Mouse (Mus musculus) heart, postnatal 10 days (tissue): ENCODE results near the gene Mink1. TPM values are rescaled to one million over a fixed set of nuclear protein-coding genes. Genes with fewer than 3 reads are reported as not detected.
"Not testable (repeated sequence)": the region's sequence is repeated elsewhere in the genome, so short reads cannot be mapped to it uniquely, and the experiment has no call there.

ENCODE experiments used
- DNase-seq, 2 experiments: peaks; one replicate each; pipeline ENCODE4 v3.0.0; 2021
- intact Hi-C: fragments of 180-260 bp; cut with DNase I; formaldehyde crosslinking; loops from one replicate; pipeline ENCODE4 v1.15.1; 2025
- total RNA-seq, 2 experiments: library from RNA; stranded (reverse); gene quantifications; 2 replicates each; pipeline ENCODE4 v1.2.3; 2021

Gene Mink1
- total RNA-seq: 10 to 100 TPM; 40.4 to 43.3 TPM

DNA sequence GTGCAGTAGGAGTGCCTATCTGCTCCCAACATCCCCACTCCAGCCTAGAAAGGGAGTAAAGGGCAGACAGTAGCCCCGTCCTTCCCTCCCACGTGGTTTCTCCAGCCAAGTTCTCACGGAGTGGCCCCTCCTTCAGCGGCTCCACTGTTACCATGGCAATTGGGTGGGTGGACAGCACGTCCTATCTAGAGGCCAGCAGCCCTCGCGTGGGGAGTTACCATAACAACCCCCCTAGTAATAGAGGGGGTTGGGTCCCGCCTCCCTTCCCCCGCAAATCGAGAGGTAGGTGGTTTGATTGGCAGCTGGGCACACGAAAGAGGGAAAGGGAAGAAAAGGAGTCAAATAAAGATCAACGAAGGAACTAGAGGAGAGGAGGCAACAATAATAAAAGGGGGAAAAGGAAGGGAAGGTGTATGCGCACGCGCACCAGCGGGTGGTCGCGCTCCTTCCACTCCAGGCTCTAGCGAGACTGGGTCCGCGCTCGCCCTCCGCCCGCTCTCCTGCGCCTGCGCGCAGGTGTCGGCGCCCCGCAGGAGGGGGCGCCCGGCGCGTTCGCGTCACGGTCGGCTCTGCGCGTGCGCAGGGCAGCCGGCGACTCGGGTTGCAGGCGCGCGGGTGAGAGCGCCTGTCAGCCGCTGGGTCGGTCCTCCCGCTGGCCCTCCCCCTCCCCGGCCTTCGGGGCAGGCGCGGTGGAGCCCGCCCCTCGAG, at the start of gene Mink1:
TSS of gene Mink1 (plus strand) at position 595 of the 708 bp plus-strand sequence.
- intact Hi-C loops: loop anchor here (2.0 kb wide), 1 partner anchor 42 kb away; no protein-coding TSS in a partner anchor
- DNase-seq: peak; percentile 90 to 93

GRCm38 (mm10) chr11:70513520-70513919, 49.2 kb upstream of the Mink1 start:
- DNase-seq: peak; percentile 47 to 61
- intact Hi-C loops: no loop called here

- intact Hi-C loops: no loop called here
- no peak for DNase-seq
These were observed 48.4 kb upstream of the Mink1 start, which contains the start of gene Vmo1 for GRCm38 (mm10) chr11:70514288-70514687. Vmo1 (minus strand) TSS chr11:70514616.

- DNase-seq: peak; percentile 47 to 69
- intact Hi-C loops: loop anchor here (1.0 to 2.0 kb wide), 2 partner anchors 89 to 238 kb away; no protein-coding TSS in a partner anchor
These were observed 46.3 kb upstream of the Mink1 start for GRCm38 (mm10) chr11:70516352-70516751.

DNA sequence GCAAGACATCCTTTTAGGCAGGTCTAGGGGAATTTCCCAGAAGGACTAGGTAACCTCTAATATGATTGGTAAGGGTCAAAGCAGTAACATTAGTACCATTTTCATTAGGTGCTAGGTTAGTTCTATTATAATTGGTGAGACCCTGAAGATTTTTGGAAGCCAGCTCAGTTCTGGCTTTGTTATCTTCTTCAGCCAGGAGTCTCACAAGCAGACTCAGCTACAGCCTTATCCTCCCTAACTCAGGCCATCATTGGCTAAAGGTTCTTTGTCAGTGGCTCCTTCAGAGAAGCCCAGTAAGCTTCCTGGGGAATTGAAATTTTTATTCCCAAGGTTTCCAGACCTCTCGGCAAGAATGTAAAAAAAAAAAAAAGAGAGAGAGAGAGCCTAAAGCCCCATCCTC, 44.2 kb upstream of the Mink1 start:
- intact Hi-C loops: no loop called here
- no peak for DNase-seq

GRCm38 (mm10) chr11:70518923-70519322, 43.8 kb upstream of the Mink1 start, which contains the start of gene Gltpd2:
Gltpd2 (plus strand) TSS chr11:70519196.
- intact Hi-C loops: no loop called here
- DNase-seq: no peak

DNA sequence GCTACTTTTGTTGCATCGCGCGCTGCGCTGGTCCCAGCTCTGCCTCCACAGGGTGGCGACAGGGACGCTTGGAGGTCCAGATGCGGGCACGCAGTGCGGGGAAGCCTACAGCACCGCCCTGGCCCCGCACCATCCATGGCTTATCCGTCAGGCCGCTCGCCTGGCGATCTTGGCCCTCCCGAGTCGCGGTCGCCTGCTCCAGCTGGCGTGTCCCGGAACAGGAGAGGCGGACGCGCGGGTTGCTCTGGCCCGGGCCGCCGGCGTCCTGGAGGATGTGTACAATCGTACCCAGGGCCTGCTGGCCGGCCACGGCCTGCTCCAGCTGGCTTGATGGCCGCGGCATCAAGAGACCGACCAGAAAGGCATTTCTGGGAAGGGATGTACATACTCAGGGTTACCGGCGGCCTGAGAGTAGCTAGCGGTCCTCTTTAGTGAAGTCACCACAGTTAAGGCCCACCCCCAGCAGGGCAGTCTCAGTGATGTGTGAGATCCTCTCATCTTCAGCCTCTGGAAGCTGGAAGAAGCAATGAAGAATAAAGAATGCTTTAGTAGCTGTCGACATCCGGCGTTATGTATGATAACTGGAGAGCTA, 42.4 kb upstream of the Mink1 start:
- peak; percentile 67 to 68 for DNase-seq
- intact Hi-C loops: no loop called here

GRCm38 (mm10) chr11:70523306-70523989, 39.2 kb upstream of the Mink1 start:
- DNase-seq, intact Hi-C loops: not testable (repeated sequence)

- intact Hi-C loops: no loop called here
- peak in 1 of 2 experiments; percentile 13 for DNase-seq
These were observed 37.9 kb upstream of the Mink1 start for GRCm38 (mm10) chr11:70524782-70525181.

DNA sequence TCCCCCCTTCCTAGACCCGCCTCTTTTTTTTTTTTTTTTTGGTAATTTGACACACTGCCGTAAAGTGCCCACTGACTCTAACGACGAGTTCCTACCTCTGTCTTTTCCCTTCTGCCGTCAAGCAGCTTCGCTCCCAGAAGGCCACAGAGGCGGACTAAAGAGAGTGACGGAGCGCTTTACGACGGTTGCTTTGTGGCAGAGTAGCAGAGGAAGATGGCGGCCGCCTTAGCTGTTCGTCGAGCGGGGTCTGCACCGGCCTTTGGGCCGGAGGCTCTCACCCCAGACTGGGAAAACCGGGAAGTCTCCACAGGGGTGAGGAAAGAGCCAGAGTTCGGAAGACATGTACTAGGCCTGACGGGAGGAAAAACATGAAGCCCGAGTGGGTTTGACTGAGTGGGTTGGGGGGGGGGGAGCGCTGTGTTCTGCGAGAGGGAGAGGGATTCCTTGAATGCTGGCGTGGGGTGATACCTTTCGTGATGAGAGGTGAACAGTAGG, 37.5 kb upstream of the Mink1 start, which contains the start of gene Psmb6:
TSS of gene Psmb6 (plus strand) at position 184 of the 495 bp plus-strand sequence.
- peak; percentile 95 to 96 for DNase-seq
- intact Hi-C loops: no loop called here

GRCm38 (mm10) chr11:70525726-70526125, 37.0 kb upstream of the Mink1 start:
- intact Hi-C loops: loop anchor here (2.0 kb wide), 1 partner anchor 35 kb away; no protein-coding TSS in a partner anchor
- DNase-seq: no peak

GRCm38 (mm10) chr11:70526211-70526610, 36.5 kb upstream of the Mink1 start:
- intact Hi-C loops: loop anchor here (2.0 kb wide), 1 partner anchor 35 kb away; no protein-coding TSS in a partner anchor
- no peak for DNase-seq

GRCm38 (mm10) chr11:70528610-70529009, 34.1 kb upstream of the Mink1 start:
- no peak for DNase-seq
- intact Hi-C loops: no loop called here

DNA sequence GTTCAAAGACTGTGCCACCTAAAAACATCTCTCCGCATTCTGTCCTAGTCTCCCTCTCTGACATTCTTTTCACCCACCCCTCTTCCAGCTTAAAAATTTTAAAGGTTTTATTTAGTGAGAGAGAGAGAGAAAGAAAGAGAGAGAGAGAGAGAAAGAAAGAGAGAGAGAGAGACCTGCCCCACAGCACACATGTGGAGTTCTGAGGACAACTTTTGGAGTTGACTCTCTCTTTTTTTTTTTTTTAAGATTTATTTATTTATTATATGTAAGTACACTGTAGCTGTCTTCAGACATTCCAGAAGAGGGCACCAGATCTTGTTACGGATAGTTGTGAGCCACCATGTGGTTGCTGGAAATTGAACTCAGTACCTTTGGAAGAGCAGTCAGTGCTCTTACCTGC, 31.6 kb upstream of the Mink1 start:
- DNase-seq, intact Hi-C loops: not testable (repeated sequence)

DNA sequence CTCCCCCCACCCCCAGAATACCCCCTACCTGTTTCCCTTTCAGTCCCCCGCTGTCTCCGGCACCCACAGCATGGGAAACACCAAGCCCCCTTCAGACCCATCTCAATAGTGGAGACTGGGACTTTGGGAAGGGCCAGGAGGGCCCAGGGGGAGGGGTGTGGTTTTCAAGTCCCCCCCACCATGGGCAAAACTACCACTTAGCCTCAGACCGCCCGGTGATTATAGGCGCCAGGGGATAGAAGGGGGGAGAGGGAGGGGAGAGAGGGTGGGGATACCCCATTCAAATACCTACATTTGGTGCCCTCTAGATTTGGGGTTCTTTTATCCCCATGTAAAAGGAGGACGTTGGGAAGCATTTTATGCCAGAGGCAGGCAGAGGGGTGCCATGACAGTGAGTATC, 29.8 kb upstream of the Mink1 start, which contains the start of gene Gm40193:
TSS of gene Gm40193 (minus strand) at position 101 of the 400 bp plus-strand sequence.
- no peak for DNase-seq
- intact Hi-C loops: no loop called here

- intact Hi-C loops: loop anchor here (1.0 kb wide), 1 partner anchor 66 kb away; no protein-coding TSS in a partner anchor
- DNase-seq: no peak
These were observed 23.3 kb upstream of the Mink1 start for GRCm38 (mm10) chr11:70539423-70539822.

- intact Hi-C loops: loop anchor here (1.0 to 2.0 kb wide), 2 partner anchors 25 to 65 kb away; no protein-coding TSS in a partner anchor
- peak; percentile 91 to 93 for DNase-seq
These were observed 22.6 kb upstream of the Mink1 start, which contains the start of gene Pld2 for GRCm38 (mm10) chr11:70539877-70540587. Pld2 (plus strand) TSS chr11:70540064.

DNA sequence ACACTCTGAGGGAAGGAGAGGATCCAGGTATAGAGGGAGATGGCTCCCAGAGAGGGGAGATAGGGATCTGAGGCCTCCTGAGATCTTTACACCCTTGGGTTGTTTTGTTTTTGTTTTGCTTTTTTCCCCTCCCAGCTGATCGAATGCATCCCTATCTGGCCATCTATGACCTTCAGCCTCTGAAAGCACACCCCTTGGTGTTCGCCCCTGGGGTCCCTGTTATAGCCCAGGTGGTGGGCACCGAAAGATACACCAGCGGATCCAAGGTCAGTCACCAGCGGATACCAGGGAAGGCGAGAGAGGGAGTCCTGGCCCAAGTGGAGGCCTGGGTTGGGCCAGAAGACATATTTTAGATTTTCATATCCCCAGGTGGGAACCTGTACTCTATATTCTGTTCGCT, 21.8 kb upstream of the Mink1 start:
- no peak for DNase-seq
- intact Hi-C loops: loop anchor here (2.0 kb wide), 1 partner anchor 24 kb away; no protein-coding TSS in a partner anchor

GRCm38 (mm10) chr11:70541415-70541814, 21.3 kb upstream of the Mink1 start:
- intact Hi-C loops: loop anchor here (2.0 kb wide), 1 partner anchor 23 kb away; no protein-coding TSS in a partner anchor
- DNase-seq: no peak

GRCm38 (mm10) chr11:70544496-70544895, 18.2 kb upstream of the Mink1 start:
- intact Hi-C loops: no loop called here
- DNase-seq: peak; percentile 20 to 23
